ENCODE assay signal across 10 mouse cellular contexts in the genomic region with DNA sequence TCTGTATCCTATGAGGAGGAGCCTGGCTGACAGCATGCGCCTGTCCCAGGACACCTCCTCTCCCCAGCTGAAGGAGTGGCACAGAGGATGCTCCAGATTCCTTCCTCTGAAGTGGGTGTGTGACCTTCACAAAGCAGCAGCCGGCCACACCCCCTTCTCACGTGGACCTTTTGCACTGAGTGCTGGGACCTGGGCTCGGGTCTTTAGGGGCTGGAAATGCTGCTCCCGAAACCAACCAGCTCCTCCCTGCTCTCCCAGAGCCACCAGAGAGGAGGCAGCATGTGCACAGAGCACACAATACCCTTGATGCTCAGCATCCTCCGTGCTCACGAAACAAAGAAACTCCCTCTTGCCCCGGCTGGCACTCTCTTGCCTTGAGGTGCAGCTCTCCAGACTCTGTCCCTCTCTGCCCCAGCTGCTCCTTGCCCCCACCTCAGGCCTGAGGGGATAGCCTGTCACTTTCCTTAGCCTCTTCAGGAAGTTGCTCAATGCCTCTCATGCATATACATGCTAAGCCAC.
DNase-seq lines count a peak whose midpoint lies in the region; ATAC-seq and TF ChIP-seq lines count a peak whose summit lies in the region.
"Had no signal": no experiment of that assay in that cellular context is flagged by ENCODE, and none has a peak within 500 bp of the region (broad histone marks: within the 10 kb centered on the region; RNA-seq: fewer than 3 reads in every experiment).

No protein-coding gene starts in this region.

- 21% methylated on average over 8 of the region's 8 CpGs for WGBS in lung, embryonic 14.5 days
- WGBS in embryonic facial prominence, embryonic 13.5 days = 10% methylated on average over 8 of the region's 8 CpGs
- WGBS in hindbrain, embryonic 14.5 days = 6% methylated on average over 8 of the region's 8 CpGs
- 23% methylated on average over 8 of the region's 8 CpGs for WGBS in neural tube, embryonic 14.5 days

- peaks cover 22% of the 10 kb centered on the region for H3K4me1 ChIP-seq in lung, embryonic 14.5 days (ENCODE audit: insufficient read depth)
- peaks cover 50% of the 10 kb centered on the region for H3K4me1 ChIP-seq in embryonic facial prominence, embryonic 13.5 days
- peaks cover 70% of the 10 kb centered on the region for H3K4me1 ChIP-seq in hindbrain, embryonic 14.5 days (replicated peaks; ENCODE audit: control insufficient read depth, insufficient read depth, low read length)
- peaks cover 53% of the 10 kb centered on the region for H3K4me1 ChIP-seq in neural tube, embryonic 14.5 days (ENCODE audit: control insufficient read depth, insufficient read depth, low read length)

- no peak overlapping the region for H3K9ac ChIP-seq in lung, embryonic 14.5 days
- H3K9ac ChIP-seq in embryonic facial prominence, embryonic 13.5 days = peak overlapping the region; percentile 55
- peak overlapping the region; percentile 80 for H3K9ac ChIP-seq in hindbrain, embryonic 14.5 days
- peak overlapping the region; percentile 58 for H3K9ac ChIP-seq in neural tube, embryonic 14.5 days (replicated peaks; ENCODE audit: low read depth, low read length)
- H3K9ac ChIP-seq: limb, embryonic 15.5 days had no signal

- H3K4me3 ChIP-seq in lung, embryonic 14.5 days (ENCODE audit: low read depth, low read length) = no peak overlapping the region
- H3K4me3 ChIP-seq in embryonic facial prominence, embryonic 13.5 days = peak overlapping the region; percentile 26
- peak overlapping the region; percentile 47 for H3K4me3 ChIP-seq in hindbrain, embryonic 14.5 days (replicated peaks; ENCODE audit: low read length)
- peak overlapping the region; percentile 30 for H3K4me3 ChIP-seq in neural tube, embryonic 14.5 days (ENCODE audit: low read depth, low read length)
- H3K4me3 ChIP-seq: heart, adult 2 months; limb, embryonic 15.5 days had no signal

- H3K9me3 ChIP-seq in lung, embryonic 14.5 days (ENCODE audit: low read depth, low read length) = no peaks in the 10 kb centered on the region
- no peaks in the 10 kb centered on the region for H3K9me3 ChIP-seq in embryonic facial prominence, embryonic 13.5 days
- H3K9me3 ChIP-seq in hindbrain, embryonic 14.5 days (ENCODE audit: control insufficient read depth, low read length) = no peaks in the 10 kb centered on the region
- no peaks in the 10 kb centered on the region for H3K9me3 ChIP-seq in neural tube, embryonic 14.5 days (ENCODE audit: control insufficient read depth, low read length)
- H3K9me3 ChIP-seq: limb, embryonic 15.5 days had no signal

- ATAC-seq in lung, embryonic 14.5 days (ENCODE audit: insufficient read depth) = peak; percentile 7; the same call in 1 of the 2 replicates
- ATAC-seq in embryonic facial prominence, embryonic 13.5 days (ENCODE audit: insufficient number of reproducible peaks, insufficient read depth, low FRiP score, low TSS enrichment, low read depth) = no peak
- ATAC-seq in hindbrain, embryonic 14.5 days (ENCODE audit: low FRiP score) = peak; percentile 12; the same call in 1 of the 2 replicates
- peak; percentile 38 for ATAC-seq in neural tube, embryonic 14.5 days (ENCODE audit: low read depth)

- peaks cover 22% of the 10 kb centered on the region for H3K36me3 ChIP-seq in lung, embryonic 14.5 days (ENCODE audit: insufficient read depth)
- peaks cover 35% of the 10 kb centered on the region for H3K36me3 ChIP-seq in embryonic facial prominence, embryonic 13.5 days
- H3K36me3 ChIP-seq in hindbrain, embryonic 14.5 days (replicated peaks; ENCODE audit: control insufficient read depth, insufficient read depth) = peaks cover 20% of the 10 kb centered on the region
- peaks cover 4% of the 10 kb centered on the region; the same call in 1 of the 2 replicates for H3K36me3 ChIP-seq in neural tube, embryonic 14.5 days (ENCODE audit: control insufficient read depth, insufficient read depth, low read length)

- no peak overlapping the region; the same call in 1 of the 2 replicates for H3K27ac ChIP-seq in lung, embryonic 14.5 days (ENCODE audit: low read depth)
- peak overlapping the region; percentile 83 for H3K27ac ChIP-seq in embryonic facial prominence, embryonic 13.5 days
- H3K27ac ChIP-seq in hindbrain, embryonic 14.5 days = peak overlapping the region; percentile 95
- peak overlapping the region; percentile 91 for H3K27ac ChIP-seq in neural tube, embryonic 14.5 days (ENCODE audit: low read depth, low read length)
- H3K27ac ChIP-seq: heart, adult 2 months; limb, embryonic 15.5 days had no signal

- no peak for TF ChIP-seq CTCF in lung, embryonic 14.5 days (IDR thresholded peaks at IDR 0.05; ENCODE audit: low read depth)

- no peak for DNase-seq in lung, embryonic 14.5 days
- DNase-seq in lung, adult 18-20 months = no peak
- DNase-seq in hindbrain, embryonic 14.5 days (ENCODE audit: low spot score) = no peak
- DNase-seq in left cerebral cortex, adult 8-10 months (ENCODE audit: low spot score in 2 of 2) = no peak
- no peak for DNase-seq in layer of hippocampus, adult 8-10 months (ENCODE audit: low spot score in 2 of 2)
- DNase-seq in spleen, postnatal 10 days (ENCODE audit: low spot score in 2 of 2) = no peak
- DNase-seq: heart, adult 2 months had no signal

- no peaks in the 10 kb centered on the region for H3K27me3 ChIP-seq in lung, embryonic 14.5 days (ENCODE audit: insufficient read depth, low read length)
- no peaks in the 10 kb centered on the region for H3K27me3 ChIP-seq in embryonic facial prominence, embryonic 13.5 days
- H3K27me3 ChIP-seq in hindbrain, embryonic 14.5 days (ENCODE audit: control insufficient read depth, insufficient read depth, low read length) = no peaks in the 10 kb centered on the region
- no peaks in the 10 kb centered on the region for H3K27me3 ChIP-seq in neural tube, embryonic 14.5 days (ENCODE audit: control insufficient read depth, insufficient read depth, low read length)
- H3K27me3 ChIP-seq: limb, embryonic 15.5 days had no signal

- no peak overlapping the region for H3K4me2 ChIP-seq in lung, embryonic 14.5 days
- peak overlapping the region; percentile 55 for H3K4me2 ChIP-seq in embryonic facial prominence, embryonic 13.5 days
- peak overlapping the region; percentile 64 for H3K4me2 ChIP-seq in hindbrain, embryonic 14.5 days (replicated peaks)
- peak overlapping the region; percentile 64 for H3K4me2 ChIP-seq in neural tube, embryonic 14.5 days (ENCODE audit: low read depth, low read length)
